Mouse (Mus musculus): Measurements from ENCODE around the gene Desi2. TPM values are rescaled to one million over a fixed set of nuclear protein-coding genes. Genes with fewer than 3 reads are reported as not detected.
"Not testable (repeated sequence)": the region's sequence is repeated elsewhere in the genome, so short reads cannot be mapped to it uniquely, and the experiment has no call there.

The Desi2 gene
- 23.2 and 25.1 TPM in 2 replicates for polyA plus RNA-seq (2015; fragmentation: Nextera tagmentation; extraction: Ambion mirVana)

- ATAC-seq (replicated peaks; ENCODE audit: low FRiP score), result peak; percentile 99
- peak within 1 kb of the TSS; percentile 88 for H3K27ac ChIP-seq
- H3K4me3 ChIP-seq (replicated peaks), result peak within 1 kb of the TSS; percentile 71
- H3K27me3 ChIP-seq; H3K9me3 ChIP-seq (replicated peaks); H3K36me3 ChIP-seq: not testable (repeated sequence)
- peaks cover 11% of the 10 kb centered on the region for H3K4me1 ChIP-seq
- H3K4me2 ChIP-seq, result peak within 1 kb of the TSS; percentile 64
- H3K9ac ChIP-seq, result peak within 1 kb of the TSS; percentile 49; the same call in 1 of the 2 replicates
- under 1% methylated on average over 33 of the region's 37 CpGs for WGBS
Measured at GRCm38 (mm10) chr1:178187216-178187791, at the start of gene Desi2. Desi2 (plus strand) TSS chr1:178187417.

- H3K4me1 ChIP-seq; H3K36me3 ChIP-seq; H3K9ac ChIP-seq; H3K9me3 ChIP-seq (replicated peaks); H3K4me3 ChIP-seq (replicated peaks); H3K27me3 ChIP-seq; H3K4me2 ChIP-seq; H3K27ac ChIP-seq: not testable (repeated sequence)
- 19% methylated on average over 2 of the region's 2 CpGs for WGBS
- 0 out of 2 replicates have a peak, but pooled peaks have one; percentile 29 for ATAC-seq (replicated peaks; ENCODE audit: low FRiP score)
Measured at GRCm38 (mm10) chr1:178146513-178146912, 40.7 kb upstream of the Desi2 start.

GRCm38 (mm10) chr1:178146915-178147314 is 40.3 kb upstream of the Desi2 start:
- not testable (repeated sequence) for H3K27me3 ChIP-seq; H3K9ac ChIP-seq; H3K36me3 ChIP-seq; H3K4me2 ChIP-seq; H3K9me3 ChIP-seq (replicated peaks); H3K4me3 ChIP-seq (replicated peaks); H3K27ac ChIP-seq; H3K4me1 ChIP-seq
- WGBS, result 39% methylated on average over 4 of the region's 4 CpGs
- 0 out of 2 replicates have a peak, but pooled peaks have one; percentile 43 for ATAC-seq (replicated peaks; ENCODE audit: low FRiP score)

GRCm38 (mm10) chr1:178182251-178182650 is 5.0 kb upstream of the Desi2 start:
- Histone ChIP-seq H3K4me2 (no peak overlapping the region), H3K4me3 (replicated peaks) (no peak overlapping the region), H3K27ac (no peak overlapping the region), H3K9me3 (replicated peaks) (no peaks in the 10 kb centered on the region), H3K9ac (no peak overlapping the region), H3K4me1 (no peaks in the 10 kb centered on the region), H3K36me3 (no peaks in the 10 kb centered on the region), H3K27me3 (no peaks in the 10 kb centered on the region)
- no peak for ATAC-seq (replicated peaks; ENCODE audit: low FRiP score)
- 90% methylated on average over 2 of the region's 2 CpGs for whole genome bisulfite sequencing

GRCm38 (mm10) chr1:178185591-178185990 is 1.6 kb upstream of the Desi2 start:
- no peak overlapping the region for H3K9ac ChIP-seq
- no peak overlapping the region for H3K27ac ChIP-seq
- H3K27me3 ChIP-seq, result no peaks in the 10 kb centered on the region
- ATAC-seq (replicated peaks; ENCODE audit: low FRiP score), result no peak
- H3K4me1 ChIP-seq, result peaks cover 11% of the 10 kb centered on the region
- H3K9me3 ChIP-seq (replicated peaks), result no peaks in the 10 kb centered on the region
- H3K4me3 ChIP-seq (replicated peaks), result no peak overlapping the region
- no peaks in the 10 kb centered on the region for H3K36me3 ChIP-seq
- H3K4me2 ChIP-seq, result no peak overlapping the region

GRCm38 (mm10) chr1:178187810-178188209 is 593 bp downstream of the Desi2 start:
- ATAC-seq (replicated peaks; ENCODE audit: low FRiP score), result peak; percentile 83
- peak overlapping the region; percentile 49; the same call in 1 of the 2 replicates for H3K9ac ChIP-seq
- peak overlapping the region; percentile 57 for H3K4me2 ChIP-seq
- peaks cover 11% of the 10 kb centered on the region for H3K4me1 ChIP-seq
- H3K36me3 ChIP-seq; H3K27me3 ChIP-seq; H3K9me3 ChIP-seq (replicated peaks): not testable (repeated sequence)
- peak overlapping the region; percentile 88 for H3K27ac ChIP-seq
- WGBS, result 0% methylated on average over 26 of the region's 38 CpGs
- H3K4me3 ChIP-seq (replicated peaks), result peak overlapping the region; percentile 71

GRCm38 (mm10) chr1:178188386-178188785 is 1.2 kb downstream of the Desi2 start:
- 5% methylated on average over 13 of the region's 13 CpGs for WGBS
- H3K27ac ChIP-seq, result no peak overlapping the region

GRCm38 (mm10) chr1:178205701-178206325 is 18.6 kb downstream of the Desi2 start:
- Histone ChIP-seq H3K27me3 (no peaks in the 10 kb centered on the region), H3K36me3 (peaks cover 7% of the 10 kb centered on the region), H3K4me2 (no peak overlapping the region), H3K9ac (no peak overlapping the region), H3K27ac (no peak overlapping the region; the same call in 1 of the 2 replicates), H3K9me3 (replicated peaks) (no peaks in the 10 kb centered on the region), H3K4me1 (no peaks in the 10 kb centered on the region), H3K4me3 (replicated peaks) (no peak overlapping the region)
- no peak for ATAC-seq (replicated peaks; ENCODE audit: low FRiP score)
- 88% methylated on average over 10 of the region's 10 CpGs for WGBS

More at GRCm38 (mm10) chr1:178188386-178188785, 1.2 kb downstream of the Desi2 start:
- Histone ChIP-seq H3K4me2 (peak overlapping the region; percentile 64), H3K4me3 (replicated peaks) (peak overlapping the region; percentile 45), H3K9ac (peak overlapping the region; percentile 42; the same call in 1 of the 2 replicates), H3K9me3 (replicated peaks) (no peaks in the 10 kb centered on the region), H3K4me1 (peaks cover 11% of the 10 kb centered on the region), H3K36me3 (no peaks in the 10 kb centered on the region), H3K27me3 (no peaks in the 10 kb centered on the region)
- no peak for ATAC-seq (replicated peaks; ENCODE audit: low FRiP score)

- H3K4me1 ChIP-seq; H3K9ac ChIP-seq; H3K27ac ChIP-seq; H3K4me2 ChIP-seq; H3K27me3 ChIP-seq; ATAC-seq (replicated peaks; ENCODE audit: low FRiP score); H3K4me3 ChIP-seq (replicated peaks); H3K9me3 ChIP-seq (replicated peaks); H3K36me3 ChIP-seq: not testable (repeated sequence)
- WGBS, result 87% methylated on average over 4 of the region's 4 CpGs
Measured at GRCm38 (mm10) chr1:178207856-178208255, 20.6 kb downstream of the Desi2 start.

GRCm38 (mm10) chr1:178209966-178210365 is 22.7 kb downstream of the Desi2 start:
- Histone ChIP-seq H3K27me3 (no peaks in the 10 kb centered on the region), H3K4me3 (replicated peaks) (no peak overlapping the region), H3K4me1 (no peaks in the 10 kb centered on the region), H3K27ac (no peak overlapping the region), H3K9ac (no peak overlapping the region), H3K36me3 (no peaks in the 10 kb centered on the region), H3K4me2 (no peak overlapping the region), H3K9me3 (replicated peaks) (no peaks in the 10 kb centered on the region)
- ATAC-seq (replicated peaks; ENCODE audit: low FRiP score), result no peak

- H3K4me3 ChIP-seq (replicated peaks), result no peak overlapping the region
- H3K27ac ChIP-seq, result no peak overlapping the region
- H3K9ac ChIP-seq, result no peak overlapping the region
- no peaks in the 10 kb centered on the region for H3K36me3 ChIP-seq
- no peaks in the 10 kb centered on the region for H3K27me3 ChIP-seq
- H3K9me3 ChIP-seq (replicated peaks), result no peaks in the 10 kb centered on the region
- no peak for ATAC-seq (replicated peaks; ENCODE audit: low FRiP score)
- no peak overlapping the region for H3K4me2 ChIP-seq
- no peaks in the 10 kb centered on the region for H3K4me1 ChIP-seq
Measured at GRCm38 (mm10) chr1:178217157-178217556, 29.9 kb downstream of the Desi2 start.

GRCm38 (mm10) chr1:178218305-178218704 is 31.1 kb downstream of the Desi2 start:
- Histone ChIP-seq H3K4me3 (replicated peaks) (no peak overlapping the region), H3K4me2 (no peak overlapping the region), H3K27ac (no peak overlapping the region), H3K27me3 (no peaks in the 10 kb centered on the region), H3K36me3 (no peaks in the 10 kb centered on the region), H3K9ac (no peak overlapping the region), H3K4me1 (no peaks in the 10 kb centered on the region), H3K9me3 (replicated peaks) (no peaks in the 10 kb centered on the region)
- no peak for ATAC-seq (replicated peaks; ENCODE audit: low FRiP score)

Data from kidney, embryonic 15.5 days (tissue).